Mouse (Mus musculus) ES-E14 (cell line): ENCODE results near the gene Zfp618.

Experiments
- HCFC1 ChIP-seq: IDR thresholded peaks from 2 replicates; pipeline ENCODE4 v1.6.1; 2012; ENCODE audit warnings: low read length, inconsistent platforms, borderline replicate concordance; ENCODE audit not compliant: insufficient read depth
- ZC3H11A ChIP-seq: IDR thresholded peaks from 2 replicates; pipeline ENCODE4 v1.6.1; 2012; ENCODE audit warnings: low read depth, mild to moderate bottlenecking, inconsistent platforms, low read length, borderline replicate concordance
- ZNF384 ChIP-seq: IDR thresholded peaks from 2 replicates; pipeline ENCODE4 v1.6.1; 2012; ENCODE audit warnings: low read depth, low read length, inconsistent platforms

- TF ChIP-seq ZNF384 (no peak), ZC3H11A (no peak), HCFC1 (no peak)
Observed at GRCm38 (mm10) chr4:63010226-63010625, 44.9 kb downstream of the Zfp618 start.
